Mouse (Mus musculus): ENCODE results near the gene Nphp1.

DNA sequence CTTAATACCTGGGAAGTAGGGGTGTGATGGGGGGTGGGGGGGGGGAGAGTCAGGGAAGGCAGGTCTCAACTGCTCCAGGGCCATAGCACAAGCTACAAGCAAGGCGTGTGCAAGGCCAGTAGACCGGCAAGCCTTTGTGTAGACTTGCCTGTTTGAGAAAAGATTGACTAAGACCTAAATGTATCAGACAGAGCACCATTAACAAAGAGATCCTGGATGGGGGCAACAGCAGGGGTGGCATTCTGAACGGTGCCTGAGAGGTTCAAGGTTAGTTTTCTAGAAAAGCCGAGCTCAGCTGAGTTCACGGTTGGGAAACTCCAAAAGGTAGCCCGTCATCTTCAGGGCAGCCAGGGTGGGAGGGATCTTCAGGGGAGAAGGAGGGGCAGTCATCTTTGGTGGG lies 83.4 kb downstream of the Nphp1 start:
- TF ChIP-seq CTCF (IDR thresholded peaks at IDR 0.05; ENCODE audit: extremely low read depth, insufficient read length, insufficient replicate concordance, low read depth, low read length), result no peak
- no peak for TF ChIP-seq POLR2A (IDR thresholded peaks at IDR 0.05; ENCODE audit: low read depth, low read length)
